Mouse (Mus musculus) kidney, postnatal 4 days (tissue): ENCODE measurements at regions not wholly inside any gene's neighbourhood (a gene's known extent, or its start where the extent isn't known, plus 50 kb on each side); places are given as distances from the start of the nearest gene placed in this dataset.
"Not testable (repeated sequence)": the region's sequence is repeated elsewhere in the genome, so short reads cannot be mapped to it uniquely, and the experiment has no call there.

Experiments
- DNase-seq, 2 experiments: peaks; one replicate each; pipeline ENCODE4 v3.0.0; 2021; ENCODE audit warnings: mixed read lengths in 2 of 2

- DNase-seq, result not testable (repeated sequence)
Observed at GRCm38 (mm10) chr16:68209684-68210083, 589.0 kb upstream of the Cadm2 start.

- not testable (repeated sequence) for DNase-seq
Observed at GRCm38 (mm10) chr16:68204908-68205307, 584.2 kb upstream of the Cadm2 start.

GRCm38 (mm10) chr16:68164645-68165044 lies 543.9 kb upstream of the Cadm2 start:
- DNase-seq, result peak; percentile 3 to 4

GRCm38 (mm10) chr16:68153541-68153940 lies 532.8 kb upstream of the Cadm2 start:
- DNase-seq, result no peak
